Mouse (Mus musculus): ENCODE data around the gene Med22. TPM values are rescaled to one million over a fixed set of nuclear protein-coding genes. Genes with fewer than 3 reads are reported as not detected.
A peak's percentile ranks its signal among the peaks of the same experiment; 100 is the strongest.
"Not testable (repeated sequence)": the region's sequence is repeated elsewhere in the genome, so short reads cannot be mapped to it uniquely, and the experiment has no call there.

Gene Med22
- polyA plus RNA-seq, 1 experiment from 2014 or later, result 47.1 TPM

- TF ChIP-seq CTCF (IDR thresholded peaks at IDR 0.05), result no peak
- ATAC-seq (no peak), DNase-seq (ENCODE audit: low read depth, low spot score) (no peak)
- POLR2A ChIA-PET, result no interaction called here
- no peaks in the 10 kb centered on the region for H3K27me3 ChIP-seq
- in situ Hi-C loops (cut with MboI; ENCODE audit: low pct_unique_long_range_greater_than_20kb), result loop anchor here (25.0 kb wide), 1 partner anchor 470 kb away; the partner anchor contains the start of gene Sec16a
- CTCF ChIA-PET, result interaction anchor here (0.9 to 4.0 kb wide), 11 partner anchors 11 to 330 kb away, joined by 3 to 22 read pairs (median 4); no protein-coding TSS in a partner anchor
Measured at GRCm38 (mm10) chr2:26907109-26907508, 3.4 kb downstream of the Med22 start.

GRCm38 (mm10) chr2:26906431-26906830 lies 4.0 kb downstream of the Med22 start:
- ChIA-PET POLR2A (no interaction called here), CTCF (interaction anchor here (1.1 to 4.0 kb wide), 8 partner anchors 12 to 331 kb away, joined by 3 to 22 read pairs (median 4); no protein-coding TSS in a partner anchor)
- in situ Hi-C loops (cut with MboI; ENCODE audit: low pct_unique_long_range_greater_than_20kb), result loop anchor here (25.0 kb wide), 1 partner anchor 469 kb away; the partner anchor contains the start of gene Sec16a
- DNase-seq (ENCODE audit: low read depth, low spot score), result no peak
- no peak for TF ChIP-seq CTCF (IDR thresholded peaks at IDR 0.05)
- H3K27me3 ChIP-seq, result no peaks in the 10 kb centered on the region
- ATAC-seq, result no peak

GRCm38 (mm10) chr2:26905936-26906335 lies 4.5 kb downstream of the Med22 start:
- ChIA-PET CTCF (interaction anchor here (1.2 to 4.0 kb wide), 3 partner anchors 133 to 296 kb away, joined by 3 to 22 read pairs (median 4); no protein-coding TSS in a partner anchor), POLR2A (no interaction called here)
- no peak for TF ChIP-seq CTCF (IDR thresholded peaks at IDR 0.05)
- no peaks in the 10 kb centered on the region for H3K27me3 ChIP-seq
- ATAC-seq, result no peak
- in situ Hi-C loops (cut with MboI; ENCODE audit: low pct_unique_long_range_greater_than_20kb), result loop anchor here (25.0 kb wide), 1 partner anchor 469 kb away; the partner anchor contains the start of gene Sec16a
- no peak for DNase-seq (ENCODE audit: low read depth, low spot score)

- H3K27me3 ChIP-seq, result no peaks in the 10 kb centered on the region
- in situ Hi-C loops (cut with MboI; ENCODE audit: low pct_unique_long_range_greater_than_20kb), result loop anchor here (25.0 kb wide), 1 partner anchor 466 kb away; the partner anchor contains the start of gene Sec16a
- POLR2A ChIA-PET, result interaction anchor here (2.0 kb wide), 1 partner anchor 9 kb away, joined by 10 read pairs; no protein-coding TSS in a partner anchor
- CTCF ChIA-PET, result interaction anchor here (1.2 to 2.4 kb wide), 3 partner anchors 14 to 256 kb away, joined by 3 to 11 read pairs (median 3); no protein-coding TSS in a partner anchor
- no peak for ATAC-seq
- DNase-seq (ENCODE audit: low read depth, low spot score), result no peak
- TF ChIP-seq CTCF (IDR thresholded peaks at IDR 0.05), result no peak
Measured at GRCm38 (mm10) chr2:26903311-26903710, 7.2 kb downstream of the Med22 start.

- DNase-seq (ENCODE audit: low read depth, low spot score) (peak; percentile 87), ATAC-seq (peak; percentile 84)
- TF ChIP-seq CTCF (IDR thresholded peaks at IDR 0.05), result no peak
- ChIA-PET CTCF (interaction anchor here (1.2 to 2.4 kb wide), 3 partner anchors 14 to 256 kb away, joined by 3 to 11 read pairs (median 3); no protein-coding TSS in a partner anchor), POLR2A (interaction anchor here (2.0 kb wide), 1 partner anchor 9 kb away, joined by 10 read pairs; no protein-coding TSS in a partner anchor)
- H3K27me3 ChIP-seq, result no peaks in the 10 kb centered on the region
- in situ Hi-C loops (cut with MboI; ENCODE audit: low pct_unique_long_range_greater_than_20kb), result loop anchor here (25.0 kb wide), 1 partner anchor 465 kb away; the partner anchor contains the start of gene Sec16a
Measured at GRCm38 (mm10) chr2:26902467-26903220, 7.8 kb downstream of the Med22 start, which contains the start of gene Surf6. Gene Surf6, minus strand, starts transcription at chr2:26902879.

GRCm38 (mm10) chr2:26901834-26902400 lies 8.6 kb downstream of the Med22 start:
- ATAC-seq (no peak), DNase-seq (ENCODE audit: low read depth, low spot score) (no peak)
- in situ Hi-C loops (cut with MboI; ENCODE audit: low pct_unique_long_range_greater_than_20kb), result loop anchor here (25.0 kb wide), 1 partner anchor 465 kb away; the partner anchor contains the start of gene Sec16a
- POLR2A ChIA-PET, result interaction anchor here (2.0 kb wide), 1 partner anchor 10 kb away, joined by 10 read pairs; no protein-coding TSS in a partner anchor
- TF ChIP-seq CTCF (IDR thresholded peaks at IDR 0.05), result no peak
- no peaks in the 10 kb centered on the region for H3K27me3 ChIP-seq
- CTCF ChIA-PET, result interaction anchor here (2.4 kb wide), 1 partner anchor 255 kb away, joined by 11 read pairs; no protein-coding TSS in a partner anchor

GRCm38 (mm10) chr2:26900731-26901130 lies 9.7 kb downstream of the Med22 start:
- H3K27me3 ChIP-seq, result no peaks in the 10 kb centered on the region
- in situ Hi-C loops (cut with MboI; ENCODE audit: low pct_unique_long_range_greater_than_20kb), result loop anchor here (25.0 kb wide), 1 partner anchor 463 kb away; the partner anchor contains the start of gene Sec16a

GRCm38 (mm10) chr2:26895898-26896297 lies 14.6 kb downstream of the Med22 start:
- CTCF ChIA-PET, result interaction anchor here (1.3 kb wide), 1 partner anchor 48 kb away, joined by 3 read pairs; no protein-coding TSS in a partner anchor
- TF ChIP-seq CTCF (IDR thresholded peaks at IDR 0.05), result no peak
- in situ Hi-C loops (cut with MboI; ENCODE audit: low pct_unique_long_range_greater_than_20kb), result loop anchor here (5.0 kb wide), 1 partner anchor 244 kb away; no protein-coding TSS in a partner anchor
- POLR2A ChIA-PET, result no interaction called here
- ATAC-seq, result no peak
- no peak for DNase-seq (ENCODE audit: low read depth, low spot score)
- H3K27me3 ChIP-seq, result no peaks in the 10 kb centered on the region

More at GRCm38 (mm10) chr2:26900731-26901130, 9.7 kb downstream of the Med22 start:
- ATAC-seq (no peak), DNase-seq (ENCODE audit: low read depth, low spot score) (no peak)
- CTCF ChIA-PET, result interaction anchor here (3.2 kb wide), 1 partner anchor 254 kb away, joined by 13 read pairs; no protein-coding TSS in a partner anchor
- POLR2A ChIA-PET, result no interaction called here
- TF ChIP-seq CTCF (IDR thresholded peaks at IDR 0.05), result no peak

GRCm38 (mm10) chr2:26886170-26886569 lies 24.3 kb downstream of the Med22 start:
- ATAC-seq; DNase-seq (ENCODE audit: low read depth, low spot score); in situ Hi-C loops (cut with MboI; ENCODE audit: low pct_unique_long_range_greater_than_20kb); POLR2A ChIA-PET; CTCF ChIA-PET; H3K27me3 ChIP-seq: not testable (repeated sequence)

- CTCF ChIA-PET; H3K27me3 ChIP-seq; DNase-seq (ENCODE audit: low read depth, low spot score); ATAC-seq; in situ Hi-C loops (cut with MboI; ENCODE audit: low pct_unique_long_range_greater_than_20kb); POLR2A ChIA-PET: not testable (repeated sequence)
Measured at GRCm38 (mm10) chr2:26885541-26885940, 24.9 kb downstream of the Med22 start.

Data from Patski (cell line).